Mouse (Mus musculus) macrophage (primary cell): Measurements from ENCODE around the gene Ptpn6. TPM values are rescaled to one million over a fixed set of nuclear protein-coding genes. Genes with fewer than 3 reads are reported as not detected.
"Not testable (repeated sequence)": the region's sequence is repeated elsewhere in the genome, so short reads cannot be mapped to it uniquely, and the experiment has no call there.

Experiments used
- H3K27ac ChIP-seq: fragments of 350-480 bp; formaldehyde crosslinking; 2 replicates; pipeline ENCODE4 v1.9.0; 2021
- H3K36me3 ChIP-seq: fragments of 350-480 bp; formaldehyde crosslinking; 2 replicates; pipeline ENCODE4 v1.9.0; 2021; ENCODE audit errors: inconsistent target
- H3K4me3 ChIP-seq: fragments of 350-480 bp; formaldehyde crosslinking; 2 replicates; pipeline ENCODE4 v1.9.0; 2021; ENCODE audit errors: inconsistent target
- H3K79me2 ChIP-seq: fragments of 350-480 bp; formaldehyde crosslinking; 2 replicates; pipeline ENCODE4 v1.9.0; 2021; ENCODE audit errors: inconsistent target
- WGBS: methylation state at CpG from one replicate; pipeline ENCODE4 v1.1.7; 2026; ENCODE audit warnings: inconsistent platforms; ENCODE audit not compliant: missing documents; 5-methylcytosine and 5-hydroxymethylcytosine counted together
- polyA plus RNA-seq: library from polyadenylated mRNA; stranded (reverse); fragments of 250-400 nt; gene quantifications from 3 replicates; pipeline ENCODE4 v1.2.4, GENCODE M21; 2018; ENCODE audit warnings: inconsistent platforms

The Ptpn6 gene
- polyA plus RNA-seq, 1 experiment from 2014 or later: 251 TPM

DNA sequence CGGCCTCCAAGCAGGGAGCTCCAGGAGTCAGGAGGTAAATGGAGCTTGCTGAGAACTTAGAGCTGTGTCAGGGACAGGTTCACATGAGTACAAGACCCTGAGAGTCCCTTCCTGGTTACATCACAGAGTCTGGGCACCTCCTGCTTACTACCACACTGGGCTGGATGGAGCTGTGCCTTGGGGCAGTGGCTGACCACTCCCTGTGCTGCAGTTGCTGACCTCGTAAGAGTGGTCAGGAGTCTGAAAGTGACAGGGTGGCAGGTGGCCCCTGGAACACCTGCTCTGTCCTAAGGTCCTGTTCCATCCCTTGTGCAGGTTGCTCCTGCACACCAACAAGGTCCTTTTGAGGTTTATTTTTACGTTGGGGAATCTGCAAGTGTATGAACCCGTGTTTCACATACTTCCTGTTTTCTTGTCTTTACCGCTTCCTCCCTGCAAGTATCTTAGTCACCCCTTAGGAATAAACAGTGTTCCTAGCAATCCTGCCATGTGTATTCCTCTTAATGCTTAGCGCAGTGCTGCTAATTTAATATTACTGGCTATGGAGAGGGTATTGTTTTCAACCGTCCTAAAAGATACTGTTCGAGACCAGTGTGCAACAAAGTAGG lies 50.3 kb downstream of the Ptpn6 start:
- Histone ChIP-seq H3K36me3 (no peaks in the 10 kb centered on the region), H3K79me2 (peaks cover 27% of the 10 kb centered on the region; the same call in 1 of the 2 replicates), H3K27ac (peak overlapping the region; percentile 80), H3K4me3 (no peak overlapping the region)
- 30% methylated on average over 8 of the region's 8 CpGs for WGBS

GRCm38 (mm10) chr6:124686644-124687043 lies 51.9 kb downstream of the Ptpn6 start:
- H3K79me2 ChIP-seq: peaks cover 34% of the 10 kb centered on the region; the same call in 1 of the 2 replicates
- not testable (repeated sequence) for H3K27ac ChIP-seq, H3K4me3 ChIP-seq, H3K36me3 ChIP-seq
- WGBS: 83% methylated on average over 1 of the region's 1 CpGs

DNA sequence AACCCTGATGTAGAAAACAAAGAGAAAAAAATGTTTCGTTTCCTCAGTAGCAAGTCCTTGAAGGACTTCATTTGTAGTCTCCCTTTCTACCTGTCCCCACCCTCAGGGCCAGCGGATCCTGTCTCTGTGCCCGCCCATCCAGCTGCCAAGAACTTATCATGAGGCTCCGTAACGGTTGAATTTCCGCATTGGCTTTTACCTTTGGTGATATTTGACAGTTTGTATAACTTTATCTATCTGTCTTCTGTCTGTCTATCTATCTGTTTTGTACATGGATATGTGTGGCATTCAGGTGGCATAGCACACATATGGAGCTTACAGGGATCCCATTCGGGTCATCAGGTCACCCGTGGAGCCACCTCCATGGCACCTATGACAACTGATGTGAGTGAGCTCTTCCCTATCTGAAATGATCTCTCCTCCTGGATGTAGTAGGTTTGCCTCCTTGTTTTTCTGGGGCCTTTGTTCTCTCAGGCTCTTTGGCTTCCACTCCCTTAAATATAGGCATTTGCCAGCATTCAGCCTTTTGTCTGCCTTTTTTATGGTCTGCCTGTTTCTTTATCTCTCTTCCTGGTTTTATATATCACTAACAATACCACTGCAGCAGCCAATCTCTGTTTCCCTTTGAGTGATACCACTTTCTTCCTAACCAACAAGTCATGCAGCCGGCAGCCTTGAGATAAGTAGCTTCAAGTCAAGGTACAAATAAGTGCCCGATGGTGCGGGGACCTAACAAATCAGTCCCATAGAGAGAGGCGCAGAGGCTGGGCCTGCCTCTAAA lies 52.7 kb downstream of the Ptpn6 start:
- WGBS: 87% methylated on average over 12 of the region's 12 CpGs
- Histone ChIP-seq H3K79me2 (peaks cover 34% of the 10 kb centered on the region; the same call in 1 of the 2 replicates), H3K36me3 (no peaks in the 10 kb centered on the region), H3K27ac (no peak overlapping the region), H3K4me3 (no peak overlapping the region)

GRCm38 (mm10) chr6:124683591-124684417 lies 54.7 kb downstream of the Ptpn6 start:
- H3K27ac ChIP-seq: no peak overlapping the region
- no peaks in the 10 kb centered on the region for H3K36me3 ChIP-seq
- H3K79me2 ChIP-seq: peaks cover 25% of the 10 kb centered on the region; the same call in 1 of the 2 replicates
- WGBS: 75% methylated on average over 14 of the region's 14 CpGs
- H3K4me3 ChIP-seq: no peak overlapping the region

GRCm38 (mm10) chr6:124682291-124682690 lies 56.2 kb downstream of the Ptpn6 start:
- 42% methylated on average over 5 of the region's 6 CpGs for WGBS
- H3K27ac ChIP-seq, H3K4me3 ChIP-seq, H3K36me3 ChIP-seq: not testable (repeated sequence)
- H3K79me2 ChIP-seq: peaks cover 34% of the 10 kb centered on the region; the same call in 1 of the 2 replicates

DNA sequence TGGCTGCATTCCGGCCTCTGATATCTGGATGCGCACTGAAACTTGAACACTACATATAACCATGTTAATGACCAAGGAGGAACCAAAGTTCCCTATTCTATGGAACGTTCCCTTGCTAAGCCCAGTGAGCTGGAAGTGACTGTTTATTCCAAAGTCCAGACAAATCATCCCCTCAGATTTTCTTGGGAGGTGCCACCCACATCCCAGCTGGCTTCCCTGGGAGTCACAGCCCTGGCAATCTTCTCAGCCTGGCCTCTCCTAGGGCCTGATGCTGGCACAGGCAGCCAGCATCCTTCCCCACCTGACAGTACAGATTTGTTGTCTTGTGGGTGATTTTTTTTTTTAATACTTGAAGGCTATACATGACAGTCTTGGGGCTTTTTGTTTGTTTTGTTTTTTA lies 59.0 kb downstream of the Ptpn6 start:
- H3K27ac ChIP-seq: no peak overlapping the region
- H3K36me3 ChIP-seq: no peaks in the 10 kb centered on the region
- peaks cover 44% of the 10 kb centered on the region; the same call in 1 of the 2 replicates for H3K79me2 ChIP-seq
- no peak overlapping the region for H3K4me3 ChIP-seq
- WGBS: 88% methylated on average over 3 of the region's 3 CpGs

GRCm38 (mm10) chr6:124678769-124679168 lies 59.7 kb downstream of the Ptpn6 start:
- WGBS: 94% methylated on average over 7 of the region's 7 CpGs
- Histone ChIP-seq H3K27ac (no peak overlapping the region), H3K4me3 (no peak overlapping the region), H3K79me2 (peaks cover 49% of the 10 kb centered on the region; the same call in 1 of the 2 replicates), H3K36me3 (no peaks in the 10 kb centered on the region)

- Histone ChIP-seq H3K79me2 (peaks cover 67% of the 10 kb centered on the region; the same call in 1 of the 2 replicates), H3K27ac (no peak overlapping the region), H3K36me3 (no peaks in the 10 kb centered on the region), H3K4me3 (no peak overlapping the region)
- 89% methylated on average over 6 of the region's 6 CpGs for WGBS
Measured at GRCm38 (mm10) chr6:124676171-124676570, 62.3 kb downstream of the Ptpn6 start.

GRCm38 (mm10) chr6:124674591-124674990 lies 63.9 kb downstream of the Ptpn6 start:
- 96% methylated on average over 7 of the region's 7 CpGs for WGBS
- H3K4me3 ChIP-seq: no peak overlapping the region
- no peak overlapping the region for H3K27ac ChIP-seq
- peaks cover 71% of the 10 kb centered on the region; the same call in 1 of the 2 replicates for H3K79me2 ChIP-seq
- no peaks in the 10 kb centered on the region for H3K36me3 ChIP-seq

DNA sequence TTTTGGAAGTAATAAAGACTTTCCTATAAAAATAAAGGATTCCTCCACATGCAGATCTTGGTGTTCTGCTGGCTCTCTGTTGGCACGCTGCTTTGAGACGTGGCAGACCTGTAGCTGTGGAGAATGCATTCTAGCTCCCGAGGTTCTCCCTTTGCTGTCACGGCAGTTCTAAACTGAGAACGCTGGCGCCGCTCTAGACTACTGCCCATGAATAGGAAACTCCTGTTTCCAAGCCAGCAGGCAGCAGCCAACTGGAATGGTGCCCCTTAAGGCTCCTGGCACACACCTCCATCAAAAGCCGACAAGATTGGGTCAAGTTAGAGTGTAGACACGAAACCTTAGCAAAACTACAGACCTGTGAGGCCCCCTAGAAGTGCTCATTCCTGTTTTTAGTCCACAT lies 64.9 kb downstream of the Ptpn6 start:
- 96% methylated on average over 9 of the region's 9 CpGs for WGBS

GRCm38 (mm10) chr6:124672100-124672499 lies 66.4 kb downstream of the Ptpn6 start:
- H3K36me3 ChIP-seq: no peaks in the 10 kb centered on the region
- no peak overlapping the region for H3K27ac ChIP-seq
- WGBS: 83% methylated on average over 5 of the region's 6 CpGs
- no peak overlapping the region for H3K4me3 ChIP-seq
- H3K79me2 ChIP-seq: peaks cover 70% of the 10 kb centered on the region

More for the DNA sequence above, 64.9 kb downstream of the Ptpn6 start:
- Histone ChIP-seq H3K27ac (no peak overlapping the region), H3K4me3 (no peak overlapping the region), H3K36me3 (no peaks in the 10 kb centered on the region), H3K79me2 (peaks cover 71% of the 10 kb centered on the region; the same call in 1 of the 2 replicates)

Other genes with a start within 250 kb of the Ptpn6 start
- gene C1rl, start 245.6 kb downstream of the Ptpn6 start, polyA plus RNA-seq: 2.9 to 4.9 TPM (median 3.0 TPM) in 3 replicates
- 3.5 to 6.5 TPM (median 4.8 TPM) in 3 replicates for gene C1ra, start 226.3 kb downstream of the Ptpn6 start, polyA plus RNA-seq
- gene C1s1, start 196.4 kb downstream of the Ptpn6 start, polyA plus RNA-seq: not detected in 3 replicates
- not detected in 3 replicates for gene C1rb, start 168.4 kb downstream of the Ptpn6 start, polyA plus RNA-seq
- gene C1s2, start 102.6 kb downstream of the Ptpn6 start, polyA plus RNA-seq: not detected in 3 replicates
- gene Lpcat3, start 75.7 kb downstream of the Ptpn6 start, polyA plus RNA-seq: 42.1 to 61.4 TPM (median 45.7 TPM) in 3 replicates
- 27.4 to 82.6 TPM (median 54.2 TPM) in 3 replicates for gene Emg1, start 26.5 kb downstream of the Ptpn6 start, polyA plus RNA-seq
- 84.2 to 177 TPM (median 93.5 TPM) in 3 replicates for gene Phb2, start 26.4 kb downstream of the Ptpn6 start, polyA plus RNA-seq
- 43.6 to 99.2 TPM (median 63.8 TPM) in 3 replicates for gene Grcc10, start 2.7 kb upstream of the Ptpn6 start, polyA plus RNA-seq
- not detected in 3 replicates for gene Gm45234, start 17.3 kb upstream of the Ptpn6 start, polyA plus RNA-seq
- gene Atn1, start 17.8 kb upstream of the Ptpn6 start, polyA plus RNA-seq: 17.0 to 35.6 TPM (median 21.7 TPM) in 3 replicates
- gene Eno2, start 31.0 kb upstream of the Ptpn6 start, polyA plus RNA-seq: 4.8 to 9.6 TPM (median 6.7 TPM) in 3 replicates
- not detected in 3 replicates for gene Lrrc23, start 41.0 kb upstream of the Ptpn6 start, polyA plus RNA-seq
- gene Spsb2, start 69.9 kb upstream of the Ptpn6 start, polyA plus RNA-seq: 24.2 to 48.9 TPM (median 43.2 TPM) in 3 replicates
- 195 to 347 TPM (median 203 TPM) in 3 replicates for gene Tpi1, start 75.6 kb upstream of the Ptpn6 start, polyA plus RNA-seq
- gene Usp5, start 90.8 kb upstream of the Ptpn6 start, polyA plus RNA-seq: 61.4 to 91.7 TPM (median 71.1 TPM) in 3 replicates
- gene Cdca3, start 90.8 kb upstream of the Ptpn6 start, polyA plus RNA-seq: 3.2 to 22.0 TPM (median 8.6 TPM) in 3 replicates
- 0.27 TPM in 1 of 3 replicates, not detected in the others for gene Gnb3, start 101.6 kb upstream of the Ptpn6 start, polyA plus RNA-seq
- 9.8 to 27.6 TPM (median 12.3 TPM) in 3 replicates for gene P3h3, start 119.0 kb upstream of the Ptpn6 start, polyA plus RNA-seq
- gene Gpr162, start 125.3 kb upstream of the Ptpn6 start, polyA plus RNA-seq: 20.0 to 195 TPM (median 70.2 TPM) in 3 replicates
- gene Cd4, start 149.5 kb upstream of the Ptpn6 start, polyA plus RNA-seq: 49.3 to 211 TPM (median 83.5 TPM) in 3 replicates
- gene Lag3, start 173.0 kb upstream of the Ptpn6 start, polyA plus RNA-seq: 1.5 to 1.8 TPM (median 1.5 TPM) in 3 replicates
- gene Ptms, start 181.4 kb upstream of the Ptpn6 start, polyA plus RNA-seq: 540 to 1,227 TPM (median 1,212 TPM) in 3 replicates
- 179 to 203 TPM (median 199 TPM) in 3 replicates for gene Mlf2, start 192.7 kb upstream of the Ptpn6 start, polyA plus RNA-seq
- 42.8 to 68.7 TPM (median 51.4 TPM) in 3 replicates for gene Cops7a, start 226.8 kb upstream of the Ptpn6 start, polyA plus RNA-seq